Mouse (Mus musculus) common myeloid progenitor, adult 5-6 weeks (primary cell): Measurements from ENCODE around the gene Agap3. TPM values are rescaled to one million over a fixed set of nuclear protein-coding genes. Genes with fewer than 3 reads are reported as not detected.

Experiments used
- ATAC-seq: replicated peaks from 2 replicates; pipeline ENCODE4 v1.8.0; 2016; ENCODE audit warnings: low read depth, mild to moderate bottlenecking, moderate TSS enrichment, inconsistent platforms; ENCODE audit not compliant: poor library complexity, severe bottlenecking
- total RNA-seq: library from RNA; stranded (forward); fragments of 200-1000, 187-1606 nt; gene quantifications from 2 replicates; pipeline ENCODE4 v1.2.3, GENCODE M21; 2017

Agap3 gene
- total RNA-seq, 1 experiment from 2014 or later: 35.8 TPM

- ATAC-seq: no peak
Measured at GRCm38 (mm10) chr5:24472884-24473619, 21.1 kb downstream of the Agap3 start.

DNA sequence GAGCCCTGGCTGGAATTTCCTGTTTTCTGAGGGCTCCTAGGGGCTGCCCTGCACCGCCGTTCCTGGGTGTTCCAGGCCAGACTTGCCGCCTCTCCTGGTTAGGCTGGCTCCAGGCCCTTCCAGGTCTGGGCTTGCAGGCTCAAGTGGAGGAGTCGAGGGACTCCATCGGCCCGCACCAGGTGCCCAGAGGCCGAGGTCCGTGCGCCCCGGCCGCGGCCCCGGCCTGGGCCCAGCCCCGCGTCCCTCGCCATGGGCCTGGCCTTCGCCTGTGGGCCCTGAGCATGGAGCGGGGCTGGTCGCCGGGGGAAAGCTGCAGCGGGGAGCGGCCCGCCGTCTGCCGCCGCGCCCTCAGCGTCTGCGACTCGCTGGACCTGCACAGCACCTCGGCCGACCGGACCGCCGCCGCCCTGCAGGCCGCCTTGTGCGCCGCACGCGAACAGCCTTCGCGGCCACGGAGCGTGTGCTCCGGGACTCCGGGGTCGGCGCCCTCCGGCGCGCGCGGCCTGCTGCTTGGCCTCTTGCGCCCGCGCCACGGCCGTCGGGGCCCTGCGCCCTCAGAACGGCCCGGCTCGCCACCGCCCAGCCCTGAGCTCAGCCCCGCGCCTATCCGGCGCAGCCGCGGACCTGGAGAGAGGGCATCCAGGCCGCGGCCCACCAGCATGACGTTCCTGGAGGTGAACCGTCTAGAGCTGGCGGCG, 22.2 kb downstream of the Agap3 start:
- no peak for ATAC-seq

GRCm38 (mm10) chr5:24474723-24475261, 22.8 kb downstream of the Agap3 start:
- ATAC-seq: no peak; the same call in 1 of the 2 replicates

- no peak for ATAC-seq
Measured at GRCm38 (mm10) chr5:24475476-24476241, 23.7 kb downstream of the Agap3 start.

GRCm38 (mm10) chr5:24477909-24478308, 25.9 kb downstream of the Agap3 start:
- no peak for ATAC-seq

DNA sequence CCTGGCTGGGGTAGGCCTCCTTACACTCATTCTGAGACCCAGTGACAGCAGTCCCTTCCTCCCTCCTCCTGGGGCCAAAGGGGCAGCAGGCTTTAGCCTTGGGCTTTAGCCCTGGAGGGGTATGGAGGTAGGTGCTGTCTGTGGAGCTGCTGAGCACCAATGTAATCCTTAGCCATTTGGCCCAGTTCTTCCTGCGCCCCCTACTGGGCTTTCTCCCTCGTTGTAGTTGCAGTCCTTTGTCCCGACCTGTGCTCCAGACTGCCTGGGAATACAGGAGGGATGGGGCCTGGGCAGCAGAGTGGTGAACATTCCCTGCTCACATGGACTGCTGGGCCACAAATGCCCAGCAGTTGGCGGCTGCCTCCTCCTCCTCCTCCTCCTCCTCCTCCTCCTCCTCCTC, 29.7 kb downstream of the Agap3 start:
- no peak for ATAC-seq

DNA sequence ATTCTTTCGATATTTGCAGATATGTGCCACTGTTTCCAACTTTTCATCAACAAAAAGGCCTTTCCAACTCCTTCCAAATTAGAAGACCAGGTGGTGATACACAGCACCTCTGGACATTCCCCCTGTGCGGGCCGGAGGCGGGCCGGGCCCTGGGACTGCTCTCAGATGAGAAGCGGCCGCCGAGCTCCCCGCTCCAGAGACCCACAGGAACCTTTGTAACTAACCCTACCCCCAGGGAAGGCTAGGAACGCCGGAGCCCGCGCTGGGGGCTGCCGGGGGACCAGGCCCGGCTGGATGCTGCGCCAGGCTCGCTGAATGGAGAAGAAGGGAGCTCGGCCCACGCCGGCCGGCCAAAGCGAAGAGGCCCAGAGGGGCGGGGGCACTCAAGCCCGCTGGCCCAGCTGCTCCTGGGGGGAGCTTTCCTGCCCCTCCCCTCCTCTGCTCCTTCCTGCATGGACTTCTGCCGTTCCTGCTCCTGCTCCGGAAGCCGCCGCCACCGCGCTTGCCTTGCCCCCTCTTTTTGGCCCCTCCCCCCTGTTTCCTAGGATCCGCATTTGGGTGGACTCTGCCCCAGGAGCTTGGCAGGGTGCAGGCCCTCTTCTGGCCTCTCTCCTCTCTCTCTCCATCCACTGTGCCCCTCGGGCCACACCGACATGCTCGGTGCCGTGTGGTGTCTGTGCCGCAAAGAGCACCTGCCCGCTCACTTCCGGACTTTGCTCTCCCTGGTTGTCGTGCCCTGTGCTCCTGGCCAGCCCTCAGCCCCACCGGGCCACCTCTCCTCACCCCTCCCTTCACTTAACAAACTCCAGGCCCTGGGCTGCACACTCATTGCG, 30.5 kb downstream of the Agap3 start:
- ATAC-seq: no peak

- peak; percentile 81 for ATAC-seq
Measured at GRCm38 (mm10) chr5:24483326-24483725, 31.3 kb downstream of the Agap3 start.

GRCm38 (mm10) chr5:24484963-24485362, 33.0 kb downstream of the Agap3 start:
- ATAC-seq: no peak

DNA sequence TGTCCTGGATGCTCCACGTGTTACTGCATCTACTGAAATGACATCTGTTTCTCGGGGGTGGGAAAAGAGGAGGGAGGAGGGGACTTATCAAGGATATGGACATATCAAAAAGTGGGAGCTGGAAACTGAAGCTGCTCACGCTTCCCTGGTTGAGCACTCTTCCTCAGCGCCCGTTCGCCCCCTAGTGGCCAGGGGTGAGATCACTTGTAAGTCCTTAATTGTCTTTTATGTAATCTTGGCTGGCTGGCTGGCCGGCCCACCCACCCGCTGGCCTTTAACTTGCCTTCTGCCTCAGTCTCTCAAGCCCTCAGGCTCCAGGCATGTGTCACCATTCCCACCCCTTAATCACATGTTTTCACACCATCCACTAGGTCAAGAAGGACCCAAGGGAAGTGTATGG, 34.1 kb downstream of the Agap3 start:
- peak; percentile 69 for ATAC-seq

- no peak for ATAC-seq
Measured at GRCm38 (mm10) chr5:24486738-24487137, 34.8 kb downstream of the Agap3 start.

- ATAC-seq: no peak
Measured at GRCm38 (mm10) chr5:24490413-24490920, 38.5 kb downstream of the Agap3 start.

- ATAC-seq: no peak
Measured at GRCm38 (mm10) chr5:24492546-24493285, 40.7 kb downstream of the Agap3 start.

DNA sequence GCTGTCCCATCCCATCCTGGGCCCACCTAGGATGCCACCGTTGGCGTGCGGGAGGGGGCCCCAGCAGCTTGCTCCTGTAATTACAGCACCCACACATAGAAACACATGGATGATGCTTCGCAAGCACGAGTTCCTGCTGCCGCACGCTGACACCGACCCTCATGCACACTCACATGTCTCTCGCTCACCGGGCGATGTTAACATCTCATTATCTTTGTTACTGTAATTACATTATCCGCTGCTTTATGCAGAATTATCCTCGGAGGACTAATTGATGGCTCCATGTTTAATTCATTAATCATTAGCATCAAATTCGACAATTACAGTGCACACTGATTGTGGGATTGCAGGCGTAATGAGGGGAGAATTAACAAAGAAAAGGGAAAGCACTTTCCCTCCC, 43.0 kb downstream of the Agap3 start:
- no peak for ATAC-seq

- no peak for ATAC-seq
Measured at GRCm38 (mm10) chr5:24496756-24497155, 44.8 kb downstream of the Agap3 start.

GRCm38 (mm10) chr5:24497526-24497925, 45.5 kb downstream of the Agap3 start:
- no peak for ATAC-seq

- no peak for ATAC-seq
Measured at GRCm38 (mm10) chr5:24499113-24499512, 47.1 kb downstream of the Agap3 start.

DNA sequence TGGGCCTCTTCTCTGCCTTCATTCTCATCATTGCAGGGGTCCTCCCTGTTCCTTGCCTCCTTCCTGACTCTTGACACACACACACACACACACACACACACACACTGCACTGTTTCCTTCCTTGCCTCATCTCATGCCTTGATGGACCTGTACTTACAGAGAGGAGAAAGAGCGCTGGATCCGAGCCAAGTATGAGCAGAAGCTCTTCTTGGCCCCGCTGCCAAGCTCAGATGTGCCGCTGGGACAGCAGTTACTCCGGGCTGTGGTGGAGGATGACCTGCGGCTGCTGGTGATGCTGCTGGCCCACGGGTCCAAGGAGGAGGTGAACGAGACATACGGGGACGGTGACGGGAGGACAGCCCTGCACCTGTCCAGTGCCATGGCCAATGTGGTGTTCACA, 48.9 kb downstream of the Agap3 start:
- ATAC-seq: no peak

- ATAC-seq: no peak
Measured at GRCm38 (mm10) chr5:24502786-24503185, 50.8 kb downstream of the Agap3 start.
